Mouse (Mus musculus): ENCODE data around the gene Ncf1. TPM values are rescaled to one million over a fixed set of nuclear protein-coding genes. Genes with fewer than 3 reads are reported as not detected.

Gene Ncf1
- polyA plus RNA-seq, 1 experiment from 2014 or later: 2.4 TPM

DNA sequence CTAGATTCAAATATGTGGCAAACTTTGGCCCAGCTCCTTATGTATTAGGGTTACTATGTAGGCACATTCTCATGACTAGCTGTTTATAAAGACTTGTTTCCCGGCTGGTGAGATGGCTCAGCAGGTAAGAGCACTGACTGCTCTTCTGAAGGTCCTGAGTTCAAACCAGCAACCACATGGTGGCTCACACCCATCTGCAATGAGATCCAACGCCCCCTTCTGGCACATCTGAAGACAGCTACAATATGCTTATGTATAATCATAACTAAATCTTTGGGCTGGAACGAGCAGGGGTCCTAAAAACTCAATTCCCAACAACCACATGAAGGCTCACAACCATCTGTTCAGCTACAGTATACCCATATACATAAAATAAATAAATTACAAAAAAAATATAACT, 24.4 kb upstream of the Ncf1 start:
- H3K4me1 ChIP-seq (ENCODE audit: control insufficient read depth, insufficient read depth, low read length): no peaks in the 10 kb centered on the region
- no peak overlapping the region for H3K4me2 ChIP-seq (ENCODE audit: low read depth, severe bottlenecking)
- H3K27me3 ChIP-seq (ENCODE audit: control insufficient read depth, insufficient read depth, low read length): no peaks in the 10 kb centered on the region
- peaks cover 69% of the 10 kb centered on the region for H3K36me3 ChIP-seq (ENCODE audit: control insufficient read depth, insufficient read depth, low read length)
- no peak for DNase-seq (ENCODE audit: low spot score)
- WGBS: 83% methylated on average over 3 of the region's 3 CpGs
- no peak overlapping the region for H3K4me3 ChIP-seq (ENCODE audit: low read depth, low read length)
- H3K9me3 ChIP-seq (ENCODE audit: control insufficient read depth, low read length): no peaks in the 10 kb centered on the region
- no peak for ATAC-seq (ENCODE audit: insufficient number of reproducible peaks, low FRiP score, low TSS enrichment, low read depth)
- no peak overlapping the region for H3K9ac ChIP-seq (ENCODE audit: low read length)
- H3K27ac ChIP-seq (replicated peaks; ENCODE audit: low read depth, low read length): no peak overlapping the region

- no peak for DNase-seq (ENCODE audit: low spot score)
- ATAC-seq (ENCODE audit: insufficient number of reproducible peaks, low FRiP score, low TSS enrichment, low read depth): no peak
- 96% methylated on average over 4 of the region's 4 CpGs for WGBS
- Histone ChIP-seq H3K27ac (replicated peaks; ENCODE audit: low read depth, low read length) (no peak overlapping the region), H3K4me3 (ENCODE audit: low read depth, low read length) (no peak overlapping the region), H3K27me3 (ENCODE audit: control insufficient read depth, insufficient read depth, low read length) (no peaks in the 10 kb centered on the region), H3K9ac (ENCODE audit: low read length) (no peak overlapping the region), H3K4me1 (ENCODE audit: control insufficient read depth, insufficient read depth, low read length) (no peaks in the 10 kb centered on the region), H3K36me3 (ENCODE audit: control insufficient read depth, insufficient read depth, low read length) (peaks cover 83% of the 10 kb centered on the region), H3K4me2 (ENCODE audit: low read depth, severe bottlenecking) (no peak overlapping the region; the same call in 1 of the 2 replicates), H3K9me3 (ENCODE audit: control insufficient read depth, low read length) (no peaks in the 10 kb centered on the region)
These were observed 21.7 kb upstream of the Ncf1 start for GRCm38 (mm10) chr5:134251083-134251482.

GRCm38 (mm10) chr5:134250601-134251000, 21.2 kb upstream of the Ncf1 start:
- H3K4me1 ChIP-seq (ENCODE audit: control insufficient read depth, insufficient read depth, low read length): no peaks in the 10 kb centered on the region
- H3K27me3 ChIP-seq (ENCODE audit: control insufficient read depth, insufficient read depth, low read length): no peaks in the 10 kb centered on the region
- H3K36me3 ChIP-seq (ENCODE audit: control insufficient read depth, insufficient read depth, low read length): peaks cover 85% of the 10 kb centered on the region
- no peaks in the 10 kb centered on the region for H3K9me3 ChIP-seq (ENCODE audit: control insufficient read depth, low read length)
- no peak overlapping the region; the same call in 1 of the 2 replicates for H3K4me2 ChIP-seq (ENCODE audit: low read depth, severe bottlenecking)
- H3K4me3 ChIP-seq (ENCODE audit: low read depth, low read length): no peak overlapping the region
- no peak for ATAC-seq (ENCODE audit: insufficient number of reproducible peaks, low FRiP score, low TSS enrichment, low read depth)
- H3K9ac ChIP-seq (ENCODE audit: low read length): no peak overlapping the region
- no peak for DNase-seq (ENCODE audit: low spot score)
- no peak overlapping the region for H3K27ac ChIP-seq (replicated peaks; ENCODE audit: low read depth, low read length)
- 100% methylated on average over 3 of the region's 3 CpGs for WGBS

DNA sequence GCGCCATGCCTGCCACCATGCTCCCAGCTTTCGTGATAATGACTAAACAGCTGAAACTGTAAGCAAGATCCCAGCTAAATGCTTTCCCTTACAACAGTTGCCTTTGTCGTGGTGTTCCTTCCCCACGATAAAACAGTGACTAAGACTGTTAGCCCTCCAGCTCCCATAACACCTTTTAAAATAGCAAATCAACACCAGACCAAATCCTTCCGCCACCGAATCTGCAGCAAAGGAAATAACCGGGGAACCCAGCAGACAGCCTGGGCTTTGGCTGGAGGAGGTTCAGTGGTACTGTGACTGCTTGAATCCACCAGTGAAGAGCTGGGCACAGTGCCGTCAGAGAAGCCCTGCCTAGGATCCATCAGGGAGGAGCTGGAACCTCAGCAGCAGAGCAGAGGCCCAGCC, 19.8 kb upstream of the Ncf1 start:
- H3K36me3 ChIP-seq (ENCODE audit: control insufficient read depth, insufficient read depth, low read length): peaks cover 82% of the 10 kb centered on the region
- H3K27ac ChIP-seq (replicated peaks; ENCODE audit: low read depth, low read length): no peak overlapping the region
- no peaks in the 10 kb centered on the region for H3K27me3 ChIP-seq (ENCODE audit: control insufficient read depth, insufficient read depth, low read length)
- H3K4me3 ChIP-seq (ENCODE audit: low read depth, low read length): no peak overlapping the region
- no peak for DNase-seq (ENCODE audit: low spot score)
- H3K4me2 ChIP-seq (ENCODE audit: low read depth, severe bottlenecking): no peak overlapping the region
- H3K9ac ChIP-seq (ENCODE audit: low read length): no peak overlapping the region
- 92% methylated on average over 8 of the region's 8 CpGs for WGBS
- H3K4me1 ChIP-seq (ENCODE audit: control insufficient read depth, insufficient read depth, low read length): no peaks in the 10 kb centered on the region
- H3K9me3 ChIP-seq (ENCODE audit: control insufficient read depth, low read length): no peaks in the 10 kb centered on the region
- ATAC-seq (ENCODE audit: insufficient number of reproducible peaks, low FRiP score, low TSS enrichment, low read depth): no peak

DNA sequence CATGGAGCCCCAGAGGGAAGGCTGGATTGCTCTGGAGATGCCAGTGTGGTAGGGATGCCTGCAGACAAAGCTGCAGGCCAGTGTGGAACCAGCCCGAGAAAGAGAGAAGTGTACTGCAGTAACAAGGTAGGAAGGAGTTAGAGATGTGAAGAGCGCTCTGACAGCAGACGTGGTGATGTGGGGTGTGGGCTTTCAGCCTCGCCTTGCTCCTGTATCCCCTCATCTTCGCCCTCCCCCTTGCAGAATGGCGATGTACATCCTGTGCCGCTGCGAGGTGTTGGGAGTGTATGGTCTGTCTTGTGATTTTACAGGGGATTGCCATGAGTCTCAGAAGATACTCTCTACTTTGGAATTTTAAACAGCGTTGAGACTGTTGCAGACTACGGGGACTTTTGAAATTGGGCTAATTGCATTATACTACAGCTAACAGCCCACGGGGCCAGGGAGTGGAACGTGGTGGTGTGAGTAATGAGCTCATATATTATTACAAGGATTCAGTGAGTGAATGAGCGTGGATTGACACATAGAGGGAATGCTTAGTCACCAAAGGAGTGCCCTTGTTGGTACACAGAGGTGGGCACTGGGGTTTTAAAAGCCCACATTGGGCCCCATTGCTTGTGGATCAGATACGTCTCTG, 19.3 kb upstream of the Ncf1 start:
- Histone ChIP-seq H3K4me1 (ENCODE audit: control insufficient read depth, insufficient read depth, low read length) (no peaks in the 10 kb centered on the region), H3K27me3 (ENCODE audit: control insufficient read depth, insufficient read depth, low read length) (no peaks in the 10 kb centered on the region), H3K9ac (ENCODE audit: low read length) (no peak overlapping the region), H3K4me2 (ENCODE audit: low read depth, severe bottlenecking) (no peak overlapping the region), H3K4me3 (ENCODE audit: low read depth, low read length) (no peak overlapping the region), H3K36me3 (ENCODE audit: control insufficient read depth, insufficient read depth, low read length) (peaks cover 82% of the 10 kb centered on the region), H3K9me3 (ENCODE audit: control insufficient read depth, low read length) (no peaks in the 10 kb centered on the region), H3K27ac (replicated peaks; ENCODE audit: low read depth, low read length) (no peak overlapping the region)
- DNase-seq (ENCODE audit: low spot score) (no peak), ATAC-seq (ENCODE audit: insufficient number of reproducible peaks, low FRiP score, low TSS enrichment, low read depth) (no peak)
- 93% methylated on average over 14 of the region's 14 CpGs for WGBS

DNA sequence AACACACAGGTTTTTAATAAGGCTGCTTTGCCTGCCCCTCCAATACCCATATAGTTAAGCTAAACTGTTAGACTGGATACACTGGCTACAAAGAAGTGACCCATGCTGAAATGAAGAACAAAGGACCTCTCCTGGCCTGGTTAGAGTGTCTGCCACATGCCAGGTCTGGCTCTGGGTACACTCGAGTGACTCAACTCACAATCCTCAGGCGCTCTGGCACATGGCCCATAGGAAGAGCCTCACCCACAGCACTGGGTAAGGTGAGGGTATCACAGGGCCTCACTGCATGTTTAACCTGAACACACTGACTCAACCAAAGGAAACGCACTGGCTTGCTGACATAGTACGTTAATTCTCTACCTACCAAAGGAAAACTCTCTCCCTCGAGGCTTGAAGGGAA, 16.7 kb upstream of the Ncf1 start:
- 92% methylated on average over 5 of the region's 5 CpGs for WGBS
- no peak for ATAC-seq (ENCODE audit: insufficient number of reproducible peaks, low FRiP score, low TSS enrichment, low read depth)

DNA sequence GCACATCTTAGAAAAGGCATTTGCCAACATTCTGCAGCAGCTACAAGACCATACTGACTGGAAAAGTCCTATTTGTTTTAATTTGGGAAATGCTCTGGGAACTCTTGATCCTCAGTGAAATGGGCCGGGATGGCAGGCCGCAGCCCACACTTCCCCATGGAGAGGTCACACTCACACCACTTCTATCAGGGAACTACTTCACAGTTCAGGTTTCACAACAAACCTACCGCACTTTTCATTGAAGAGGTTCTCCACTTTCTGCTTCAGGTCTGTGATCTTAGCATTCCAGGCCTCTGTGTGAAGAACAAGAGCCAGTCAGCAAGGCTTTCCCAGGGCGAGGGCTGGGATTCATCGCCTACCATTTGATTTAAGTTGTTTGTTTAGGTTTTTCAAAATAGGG, 15.5 kb upstream of the Ncf1 start:
- Histone ChIP-seq H3K4me1 (ENCODE audit: control insufficient read depth, insufficient read depth, low read length) (no peaks in the 10 kb centered on the region), H3K9ac (ENCODE audit: low read length) (no peak overlapping the region), H3K9me3 (ENCODE audit: control insufficient read depth, low read length) (no peaks in the 10 kb centered on the region), H3K4me3 (ENCODE audit: low read depth, low read length) (no peak overlapping the region), H3K27ac (replicated peaks; ENCODE audit: low read depth, low read length) (no peak overlapping the region), H3K27me3 (ENCODE audit: control insufficient read depth, insufficient read depth, low read length) (no peaks in the 10 kb centered on the region), H3K4me2 (ENCODE audit: low read depth, severe bottlenecking) (no peak overlapping the region), H3K36me3 (ENCODE audit: control insufficient read depth, insufficient read depth, low read length) (peaks cover 86% of the 10 kb centered on the region)
- ATAC-seq (ENCODE audit: insufficient number of reproducible peaks, low FRiP score, low TSS enrichment, low read depth): no peak
- no peak for DNase-seq (ENCODE audit: low spot score)
- WGBS: 95% methylated on average over 5 of the region's 5 CpGs

More for the DNA sequence above, 16.7 kb upstream of the Ncf1 start:
- Histone ChIP-seq H3K4me3 (ENCODE audit: low read depth, low read length) (no peak overlapping the region), H3K36me3 (ENCODE audit: control insufficient read depth, insufficient read depth, low read length) (peaks cover 81% of the 10 kb centered on the region), H3K9me3 (ENCODE audit: control insufficient read depth, low read length) (no peaks in the 10 kb centered on the region), H3K27ac (replicated peaks; ENCODE audit: low read depth, low read length) (no peak overlapping the region), H3K4me1 (ENCODE audit: control insufficient read depth, insufficient read depth, low read length) (no peaks in the 10 kb centered on the region), H3K9ac (ENCODE audit: low read length) (no peak overlapping the region), H3K27me3 (ENCODE audit: control insufficient read depth, insufficient read depth, low read length) (no peaks in the 10 kb centered on the region), H3K4me2 (ENCODE audit: low read depth, severe bottlenecking) (no peak overlapping the region)
- no peak for DNase-seq (ENCODE audit: low spot score)

DNA sequence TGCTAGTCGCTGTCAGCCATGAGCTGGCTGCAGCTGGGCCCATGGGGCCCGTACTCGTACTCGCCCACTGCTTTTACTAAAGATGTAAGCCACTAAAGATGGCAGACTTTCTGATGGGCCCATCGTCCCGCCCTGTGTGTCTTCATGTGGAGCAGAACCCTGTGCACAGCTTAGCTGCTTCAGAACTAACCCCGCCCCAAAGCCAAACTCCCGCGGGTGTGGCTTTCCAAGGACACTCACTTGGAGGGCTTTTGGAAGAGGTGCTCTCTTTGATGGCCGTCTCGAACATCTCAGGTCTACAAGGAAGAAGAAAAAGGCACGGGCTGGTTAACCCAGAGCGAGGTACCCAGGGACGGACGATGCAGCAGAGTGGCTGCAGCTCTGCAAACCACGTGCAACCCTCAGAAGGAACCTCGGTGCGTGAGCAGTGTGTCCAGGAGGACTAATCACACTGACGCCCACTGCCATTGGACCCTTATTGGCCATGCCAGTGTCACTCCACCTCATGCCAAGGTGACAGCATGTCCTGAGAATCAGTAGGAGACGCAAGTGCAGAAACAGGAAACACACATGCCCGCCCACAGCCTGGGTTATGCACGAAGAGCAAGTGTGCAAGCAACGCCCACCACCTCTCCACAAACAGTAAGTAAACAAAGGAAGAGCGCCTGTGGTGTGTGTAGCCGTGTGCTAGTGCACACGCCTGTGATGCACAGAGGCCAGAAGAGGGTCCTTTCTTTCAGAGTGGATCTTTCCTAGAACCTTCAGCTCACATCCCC, 14.4 kb upstream of the Ncf1 start:
- no peaks in the 10 kb centered on the region for H3K4me1 ChIP-seq (ENCODE audit: control insufficient read depth, insufficient read depth, low read length)
- peaks cover 86% of the 10 kb centered on the region for H3K36me3 ChIP-seq (ENCODE audit: control insufficient read depth, insufficient read depth, low read length)
- 94% methylated on average over 26 of the region's 26 CpGs for WGBS
- H3K27ac ChIP-seq (replicated peaks; ENCODE audit: low read depth, low read length): no peak overlapping the region
- no peak for ATAC-seq (ENCODE audit: insufficient number of reproducible peaks, low FRiP score, low TSS enrichment, low read depth)
- no peak overlapping the region for H3K4me2 ChIP-seq (ENCODE audit: low read depth, severe bottlenecking)
- DNase-seq (ENCODE audit: low spot score): no peak
- no peaks in the 10 kb centered on the region for H3K27me3 ChIP-seq (ENCODE audit: control insufficient read depth, insufficient read depth, low read length)
- H3K9me3 ChIP-seq (ENCODE audit: control insufficient read depth, low read length): no peaks in the 10 kb centered on the region
- H3K9ac ChIP-seq (ENCODE audit: low read length): no peak overlapping the region
- H3K4me3 ChIP-seq (ENCODE audit: low read depth, low read length): no peak overlapping the region

Measured in limb, embryonic 11.5 days (tissue).